Mouse (Mus musculus) C2C12 (cell line): ENCODE data around the gene Prss35. TPM values are rescaled to one million over a fixed set of nuclear protein-coding genes. Genes with fewer than 3 reads are reported as not detected.

Source experiments
- H3K27me3 ChIP-seq: one replicate; pipeline ENCODE4 v1.6.1; 2011; ENCODE audit not compliant: control insufficient read depth, insufficient read depth, insufficient read length
- H3K36me3 ChIP-seq: one replicate; pipeline ENCODE4 v1.6.1; 2011; ENCODE audit not compliant: control insufficient read depth, insufficient read depth
- H3K4me3 ChIP-seq: one replicate; pipeline ENCODE4 v1.5.1; 2011; ENCODE audit warnings: mild to moderate bottlenecking, control low read depth; ENCODE audit not compliant: poor library complexity, insufficient read depth, severe bottlenecking
- H3K79me2 ChIP-seq: one replicate; pipeline ENCODE4 v1.6.1; 2011; ENCODE audit not compliant: control insufficient read depth, insufficient read depth
- H3K79me3 ChIP-seq: one replicate; pipeline ENCODE4 v1.6.1; 2011; ENCODE audit warnings: low read depth, control low read depth
- H3ac ChIP-seq: one replicate; pipeline ENCODE3; 2011; ENCODE audit warnings: low read depth; ENCODE audit not compliant: control insufficient read depth, insufficient read length
- CEBPB ChIP-seq: IDR thresholded peaks from one replicate; pipeline ENCODE4 v1.6.1; 2011; ENCODE audit warnings: low read depth, mild to moderate bottlenecking, control low read depth, moderate library complexity
- CTCF ChIP-seq: IDR thresholded peaks from one replicate; pipeline ENCODE4 v1.5.1; 2011; ENCODE audit not compliant: control insufficient read depth, insufficient read depth, insufficient read length
- FOSL1 ChIP-seq: IDR thresholded peaks from one replicate; pipeline ENCODE4 v1.8.0; 2011; ENCODE audit warnings: mild to moderate bottlenecking, low read length; ENCODE audit not compliant: poor library complexity, insufficient read depth, severe bottlenecking
- MAX ChIP-seq: IDR thresholded peaks from one replicate; pipeline ENCODE4 v1.6.1; 2011; ENCODE audit warnings: mild to moderate bottlenecking, control low read depth
- MYOD1 ChIP-seq: IDR thresholded peaks from one replicate; pipeline ENCODE4 v1.6.1; 2011; ENCODE audit warnings: low read depth; ENCODE audit not compliant: control insufficient read depth, insufficient read length
- MYOG ChIP-seq: IDR thresholded peaks from one replicate; pipeline ENCODE4 v1.6.1; 2011; ENCODE audit not compliant: control insufficient read depth, insufficient read length; ENCODE audit errors: extremely low read depth
- USF1 ChIP-seq: IDR thresholded peaks from one replicate; pipeline ENCODE4 v1.6.1; 2011; ENCODE audit warnings: low read depth, mild to moderate bottlenecking, control low read depth, moderate library complexity
- polyA plus RNA-seq: library from polyadenylated mRNA; unstranded; fragments of >200 nt; fragmentation: generic; extraction: Trizol; gene quantifications from one replicate; pipeline ENCODE4 v1.2.1, GENCODE M21; 2012; ENCODE audit warnings: missing spikeins

The Prss35 gene
- polyA plus RNA-seq, 1 experiment = 0.04 TPM

DNA sequence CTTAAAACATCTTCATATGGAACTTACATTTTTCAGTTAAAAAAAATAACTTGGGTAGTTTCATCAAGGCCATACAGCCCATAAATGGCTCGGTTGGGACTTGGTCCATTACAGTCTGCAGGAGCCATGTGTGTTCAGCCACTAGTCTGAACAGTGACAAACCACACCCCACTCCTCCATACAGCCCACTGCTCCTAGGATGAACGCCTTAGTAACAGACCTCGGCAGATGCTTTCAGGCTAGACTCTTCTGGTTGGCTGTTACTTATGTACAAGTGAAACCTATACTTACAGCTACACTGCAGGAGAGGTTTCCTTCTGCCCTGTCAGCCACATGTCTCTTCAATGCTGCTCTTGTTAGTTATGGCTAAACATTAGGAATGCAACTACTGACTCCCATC, 51.8 kb downstream of the Prss35 start:
- H3K79me3 ChIP-seq = no peaks in the 10 kb centered on the region
- no peaks in the 10 kb centered on the region for H3K36me3 ChIP-seq
- H3K79me2 ChIP-seq = no peaks in the 10 kb centered on the region
- no peak for TF ChIP-seq CEBPB
- TF ChIP-seq USF1 = no peak
- no peak overlapping the region for H3K4me3 ChIP-seq
- no peak overlapping the region for H3ac ChIP-seq
- H3K27me3 ChIP-seq = peaks cover 18% of the 10 kb centered on the region

DNA sequence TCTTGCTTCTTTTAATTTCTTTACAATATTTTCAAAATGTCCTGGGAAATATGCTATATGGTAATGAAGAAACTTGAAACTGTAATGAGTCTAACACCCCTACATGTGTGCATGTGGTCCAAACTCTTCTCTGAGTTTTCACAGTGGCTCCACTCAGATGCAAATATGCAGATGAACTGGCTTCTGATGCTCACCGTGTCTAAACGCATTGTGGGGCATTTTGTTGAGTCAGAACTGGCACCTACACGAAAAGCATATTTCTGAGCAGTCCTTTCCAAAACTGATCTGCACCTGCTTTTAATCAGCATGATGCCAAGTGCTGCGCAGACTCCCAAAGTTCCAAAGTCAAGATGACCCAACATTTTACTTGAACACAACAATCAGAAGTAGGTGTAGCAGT, 54.1 kb downstream of the Prss35 start:
- TF ChIP-seq MAX (no peak), CEBPB (no peak), MYOG (no peak), USF1 (no peak), FOSL1 (no peak), MYOD1 (no peak), CTCF (no peak)
- H3K4me3 ChIP-seq = no peak overlapping the region

DNA sequence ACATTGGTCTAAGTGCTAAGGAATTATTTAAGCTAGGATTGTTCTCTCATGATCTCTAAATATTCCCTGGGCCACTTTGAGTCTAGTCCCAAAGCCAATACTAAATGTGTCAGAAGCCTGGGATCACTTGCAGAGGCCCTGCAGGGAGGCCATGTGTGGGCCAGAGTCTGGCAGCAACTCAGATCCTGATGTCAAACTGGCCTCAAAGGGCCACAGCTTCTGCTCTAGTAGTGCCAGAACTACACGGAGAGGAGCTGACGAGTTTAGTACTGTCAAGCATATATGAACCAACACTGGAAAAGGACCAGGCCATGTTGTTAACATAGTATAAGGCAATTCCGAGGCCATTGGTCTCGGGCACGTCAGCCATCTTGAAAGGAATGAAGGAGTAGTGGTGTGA, 54.7 kb downstream of the Prss35 start:
- H3K4me3 ChIP-seq = no peak overlapping the region
- H3ac ChIP-seq = no peak overlapping the region
- no peaks in the 10 kb centered on the region for H3K36me3 ChIP-seq
- H3K27me3 ChIP-seq = peaks cover 9% of the 10 kb centered on the region
- no peaks in the 10 kb centered on the region for H3K79me2 ChIP-seq
- H3K79me3 ChIP-seq = no peaks in the 10 kb centered on the region
- TF ChIP-seq MAX (no peak), FOSL1 (no peak), MYOG (no peak), CTCF (no peak), CEBPB (no peak), MYOD1 (no peak), USF1 (no peak)

More for the DNA sequence above, 54.1 kb downstream of the Prss35 start:
- H3K36me3 ChIP-seq = no peaks in the 10 kb centered on the region
- no peaks in the 10 kb centered on the region for H3K79me3 ChIP-seq
- no peak overlapping the region for H3ac ChIP-seq
- no peaks in the 10 kb centered on the region for H3K79me2 ChIP-seq
- peaks cover 7% of the 10 kb centered on the region for H3K27me3 ChIP-seq

DNA sequence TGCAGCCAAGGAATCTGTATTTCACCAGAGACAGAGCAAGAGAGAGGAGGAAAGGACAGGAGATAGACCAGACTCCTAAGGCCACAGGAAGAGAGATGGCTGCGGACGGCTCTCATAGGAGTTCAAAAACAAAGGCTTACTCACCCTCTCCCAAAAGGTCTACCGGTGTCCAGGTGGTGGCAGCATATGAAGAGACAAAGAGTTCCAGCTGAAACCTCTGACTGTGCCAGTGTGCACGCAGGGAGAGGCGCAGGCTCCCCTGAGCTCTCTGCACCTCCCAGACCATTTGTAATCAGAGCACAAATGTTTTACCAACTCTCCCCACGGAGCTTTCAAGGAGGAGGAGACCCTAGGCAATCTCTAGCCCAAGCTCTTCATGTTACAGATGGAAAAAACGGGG, 55.2 kb downstream of the Prss35 start:
- Histone ChIP-seq H3K79me2 (no peaks in the 10 kb centered on the region), H3K79me3 (no peaks in the 10 kb centered on the region), H3K4me3 (no peak overlapping the region), H3ac (no peak overlapping the region), H3K27me3 (peaks cover 10% of the 10 kb centered on the region), H3K36me3 (no peaks in the 10 kb centered on the region)
- TF ChIP-seq MYOD1 (no peak), USF1 (no peak), MYOG (no peak), CEBPB (no peak), MAX (no peak), CTCF (no peak), FOSL1 (no peak)

DNA sequence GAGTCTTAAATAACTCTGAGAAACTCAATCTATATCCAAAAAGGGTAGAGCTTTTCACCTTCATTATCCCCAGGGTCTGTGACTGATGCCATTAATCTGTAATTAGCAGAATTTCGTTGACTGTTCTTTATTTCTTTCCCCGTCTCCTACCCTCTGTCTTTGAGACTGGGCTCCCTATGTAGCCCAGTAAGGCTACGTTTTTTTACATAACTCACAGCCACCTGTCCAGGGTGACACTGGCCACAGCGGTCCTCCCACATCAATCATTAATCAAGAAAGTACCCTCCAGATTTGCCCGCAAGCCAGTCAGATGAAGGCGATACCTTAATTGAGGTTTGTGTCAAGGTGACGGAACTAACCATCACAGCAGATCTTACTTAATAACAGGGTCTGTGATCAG, 55.6 kb downstream of the Prss35 start:
- no peak overlapping the region for H3ac ChIP-seq
- TF ChIP-seq USF1 = no peak
- no peak for TF ChIP-seq MYOG
- TF ChIP-seq FOSL1 = no peak
- no peak for TF ChIP-seq MYOD1
- TF ChIP-seq CEBPB = no peak
- TF ChIP-seq MAX = no peak
- TF ChIP-seq CTCF = no peak
- no peaks in the 10 kb centered on the region for H3K79me2 ChIP-seq
- no peak overlapping the region for H3K4me3 ChIP-seq
- peaks cover 10% of the 10 kb centered on the region for H3K27me3 ChIP-seq
- H3K36me3 ChIP-seq = no peaks in the 10 kb centered on the region
- H3K79me3 ChIP-seq = no peaks in the 10 kb centered on the region

DNA sequence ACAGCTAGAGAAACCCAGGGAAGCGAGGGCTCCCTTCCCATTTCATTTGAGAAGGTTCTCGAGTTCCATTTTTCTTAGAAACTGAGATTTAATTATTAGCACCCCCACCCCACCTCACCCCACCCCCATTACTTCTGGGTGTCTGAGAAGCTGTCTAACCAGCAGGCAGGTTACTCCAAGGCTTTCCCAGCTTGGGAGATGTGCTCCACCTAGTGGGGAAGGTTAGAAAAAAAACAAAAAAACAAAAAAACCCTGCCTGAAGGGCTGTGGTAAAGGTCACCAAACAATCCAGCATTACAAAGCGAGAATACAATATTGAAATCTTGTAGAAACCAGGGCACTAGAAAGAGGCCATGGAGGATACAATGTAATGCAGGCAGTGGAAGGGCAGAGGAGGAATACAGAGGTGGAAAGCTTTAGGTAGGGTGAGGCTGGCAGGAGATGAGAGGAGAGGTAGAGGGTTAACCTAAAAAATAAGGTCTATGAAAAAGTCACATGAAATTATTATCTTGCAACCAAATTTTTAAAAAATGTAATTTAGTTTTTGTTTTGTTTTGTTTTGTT, 57.2 kb downstream of the Prss35 start:
- Histone ChIP-seq H3K36me3 (no peaks in the 10 kb centered on the region), H3ac (no peak overlapping the region), H3K4me3 (no peak overlapping the region), H3K79me2 (no peaks in the 10 kb centered on the region), H3K79me3 (no peaks in the 10 kb centered on the region), H3K27me3 (peaks cover 10% of the 10 kb centered on the region)
- TF ChIP-seq MYOG = no peak
- no peak for TF ChIP-seq FOSL1
- TF ChIP-seq USF1 = no peak
- no peak for TF ChIP-seq CEBPB
- TF ChIP-seq MAX = no peak
- no peak for TF ChIP-seq CTCF
- TF ChIP-seq MYOD1 = no peak

Other genes starting within 250 kb of the Prss35 start
- gene Pgm3, start 171.8 kb upstream of the Prss35 start, polyA plus RNA-seq = 8.9 TPM
- 0.80 TPM for gene Rwdd2a, start 171.7 kb upstream of the Prss35 start, polyA plus RNA-seq
- gene Me1, start 47.7 kb upstream of the Prss35 start, polyA plus RNA-seq = 50.1 TPM
- not detected for gene Snap91, start 137.0 kb downstream of the Prss35 start, polyA plus RNA-seq